Mouse (Mus musculus) brown adipose tissue, adult 24 weeks (tissue): ENCODE data around the gene 9630041A04Rik. TPM values are rescaled to one million over a fixed set of nuclear protein-coding genes. Genes with fewer than 3 reads are reported as not detected.

ENCODE experiments used
- H3K27ac ChIP-seq: fragments of 200-500 bp; replicated peaks from 2 replicates; pipeline ENCODE4 v1.5.1; 2012; ENCODE audit warnings: low read depth, mild to moderate bottlenecking, low read length
- H3K4me1 ChIP-seq: fragments of 200-500 bp; 2 replicates; pipeline ENCODE4 v1.6.1; 2012; ENCODE audit warnings: low read length, mixed read lengths; ENCODE audit not compliant: control insufficient read depth, insufficient read depth, insufficient read length
- H3K4me3 ChIP-seq: fragments of 200-500 bp; 2 replicates; pipeline ENCODE4 v1.5.1; 2012; ENCODE audit warnings: low read depth, mild to moderate bottlenecking, low read length, moderate library complexity; ENCODE audit not compliant: insufficient read depth
- polyA plus RNA-seq: library from polyadenylated mRNA; stranded (reverse); fragments of >200 nt; gene quantifications from 2 replicates; pipeline ENCODE4 v1.2.4, GENCODE M21; 2012; ENCODE audit not compliant: missing spikeins, insufficient read depth, insufficient read length

Gene 9630041A04Rik
- polyA plus RNA-seq, 1 experiment: not detected

DNA sequence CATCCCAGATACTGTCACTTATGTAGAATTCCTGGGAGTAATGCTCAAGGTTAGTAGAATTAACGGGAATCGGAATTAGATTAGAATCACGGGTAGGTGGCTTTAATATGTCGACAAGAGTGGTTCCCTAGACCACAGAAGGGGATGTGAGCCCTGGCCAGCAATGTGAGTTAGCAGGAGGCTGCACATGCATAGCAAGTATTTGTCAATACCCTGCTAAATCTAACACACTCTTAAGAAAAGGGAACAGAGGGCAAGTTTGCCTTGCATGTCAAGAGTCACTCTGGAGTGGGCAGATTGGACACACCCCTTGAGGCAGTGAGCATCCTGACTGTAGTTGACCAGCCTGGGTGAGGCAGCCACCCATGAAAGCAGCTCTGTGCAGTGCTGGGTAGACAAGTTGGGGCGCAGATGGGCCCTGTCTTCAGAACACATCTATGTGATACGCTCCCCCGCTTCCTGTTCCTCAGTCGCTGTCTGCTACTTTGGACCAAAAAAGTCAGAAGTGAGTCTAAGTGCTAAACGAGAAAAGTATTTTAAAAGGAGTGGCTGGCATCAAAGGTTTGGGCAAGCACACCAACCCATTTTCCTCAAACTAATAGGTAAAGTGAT is 80.5 kb downstream of the 9630041A04Rik start:
- Histone ChIP-seq H3K4me3 (no peak overlapping the region), H3K4me1 (no peaks in the 10 kb centered on the region), H3K27ac (no peak overlapping the region)

DNA sequence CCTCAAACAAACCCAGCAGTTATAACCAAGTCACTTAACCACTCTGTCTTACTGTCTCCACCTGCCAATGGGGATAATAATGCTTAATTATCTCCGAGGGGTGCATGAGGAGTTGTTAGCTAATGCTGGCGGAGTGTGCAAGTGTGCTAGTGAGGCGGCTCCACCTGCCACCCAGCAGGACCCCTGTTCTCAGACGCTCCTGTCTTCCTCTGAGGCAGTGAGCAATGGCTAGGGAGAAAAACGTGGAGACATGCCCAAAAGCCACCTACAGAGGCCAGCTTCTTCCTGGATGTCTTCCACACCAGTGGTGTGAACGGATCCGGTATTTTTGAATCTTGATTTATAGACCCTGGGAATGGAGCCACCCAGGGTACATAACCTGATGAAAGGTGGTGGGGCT is 83.7 kb downstream of the 9630041A04Rik start:
- Histone ChIP-seq H3K4me1 (no peaks in the 10 kb centered on the region), H3K4me3 (no peak overlapping the region), H3K27ac (no peak overlapping the region)

DNA sequence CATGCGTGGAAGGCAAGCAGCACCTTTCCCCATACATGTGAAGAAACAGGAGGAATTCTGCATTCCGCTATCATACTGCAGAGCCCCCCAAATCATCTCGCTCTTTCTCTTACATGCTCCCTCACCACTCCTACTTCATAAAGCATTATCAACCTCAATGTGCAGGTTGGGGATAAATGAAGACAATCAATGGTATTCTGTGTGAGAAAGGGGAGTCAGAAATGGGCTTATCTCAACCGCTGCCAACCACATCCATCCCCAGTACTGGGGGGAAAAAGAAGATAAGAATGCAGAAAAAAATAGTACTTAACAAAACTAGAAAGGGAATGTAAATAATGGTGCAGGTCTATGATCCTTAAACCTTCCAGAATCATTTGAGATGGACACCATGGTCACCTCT is 84.2 kb downstream of the 9630041A04Rik start:
- H3K4me1 ChIP-seq: no peaks in the 10 kb centered on the region
- no peak overlapping the region for H3K4me3 ChIP-seq
- H3K27ac ChIP-seq: no peak overlapping the region

DNA sequence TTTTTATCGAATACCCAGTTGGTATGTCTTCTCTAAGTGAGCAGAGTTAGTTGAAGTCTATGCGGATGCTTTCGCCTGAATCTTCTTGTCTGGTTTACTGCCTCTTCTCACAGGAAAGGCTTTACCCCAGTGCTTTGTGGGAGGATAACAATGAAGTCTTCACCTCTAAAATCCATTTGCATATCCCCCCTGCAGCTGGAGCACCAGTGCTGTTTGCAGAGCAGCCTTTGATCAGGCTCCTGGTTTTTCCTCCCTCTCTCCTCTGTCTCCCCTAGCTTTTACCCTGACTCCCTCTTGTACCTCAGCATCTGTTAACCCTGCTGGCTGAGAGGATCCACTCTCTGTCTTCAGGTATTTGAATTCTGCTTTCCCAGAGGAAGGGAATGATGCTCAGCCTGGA is 88.5 kb downstream of the 9630041A04Rik start:
- Histone ChIP-seq H3K4me1 (no peaks in the 10 kb centered on the region), H3K27ac (no peak overlapping the region), H3K4me3 (no peak overlapping the region)

DNA sequence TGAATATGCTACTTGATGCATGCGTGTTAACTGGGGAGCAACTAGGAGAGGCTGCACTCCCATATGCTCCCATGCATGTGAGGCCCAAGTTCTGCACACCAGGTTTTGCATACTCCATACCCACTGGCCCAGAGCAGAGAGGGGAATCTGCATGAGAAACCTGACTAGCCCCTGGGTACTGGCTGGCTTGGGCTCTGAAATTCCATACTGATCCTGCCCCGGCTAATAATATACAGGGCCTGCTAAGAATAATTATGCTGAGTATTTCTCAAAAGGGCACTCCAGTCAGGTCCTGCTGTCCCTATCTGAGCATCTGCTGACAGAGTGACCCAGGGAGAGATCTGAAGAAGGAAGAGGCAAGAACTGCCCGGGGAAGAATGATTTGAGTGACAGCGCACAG is 92.9 kb downstream of the 9630041A04Rik start:
- Histone ChIP-seq H3K4me1 (no peaks in the 10 kb centered on the region), H3K4me3 (no peak overlapping the region), H3K27ac (no peak overlapping the region)

DNA sequence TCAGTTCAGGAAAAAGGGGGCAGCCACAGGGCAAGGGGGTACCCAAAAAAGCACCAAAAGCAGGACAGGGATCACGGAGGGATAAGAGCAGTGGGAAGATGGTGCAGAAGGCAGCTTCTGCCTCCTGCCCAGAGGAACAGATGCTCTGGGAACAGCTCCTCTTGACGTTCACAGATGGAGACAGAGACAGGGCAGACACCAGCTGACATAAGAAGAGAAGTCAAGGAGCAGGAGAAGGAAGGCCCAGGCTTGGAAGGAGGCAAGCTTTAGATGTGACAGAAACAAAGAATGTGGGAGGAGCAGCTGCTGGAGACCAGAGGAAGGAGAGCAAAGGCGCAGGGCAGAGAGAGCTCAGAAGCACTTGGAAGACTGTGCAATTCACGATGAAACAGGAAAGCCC is 94.6 kb downstream of the 9630041A04Rik start:
- no peak overlapping the region for H3K27ac ChIP-seq
- no peak overlapping the region for H3K4me3 ChIP-seq

DNA sequence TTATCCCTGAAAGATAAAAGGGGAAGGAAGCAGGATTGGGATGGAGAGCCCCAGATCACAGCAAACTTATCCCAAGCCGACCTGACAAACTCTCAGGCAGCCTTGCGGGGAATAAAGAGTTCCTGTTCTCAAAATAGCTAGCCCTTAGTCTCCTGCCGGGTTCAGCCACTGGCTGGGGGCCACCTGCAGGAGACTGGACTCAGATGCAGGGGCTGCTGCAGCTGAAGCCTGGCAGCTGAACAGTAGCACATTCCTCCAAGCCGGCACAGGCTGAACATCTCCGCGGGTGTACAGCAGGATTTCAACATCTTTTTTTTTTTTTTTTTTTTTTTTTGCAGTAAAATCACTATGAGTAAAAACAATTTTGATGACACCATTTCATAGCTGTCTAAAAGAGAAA is 110.2 kb downstream of the 9630041A04Rik start:
- Histone ChIP-seq H3K4me3 (no peak overlapping the region), H3K4me1 (no peaks in the 10 kb centered on the region)

More for the DNA sequence above, 94.6 kb downstream of the 9630041A04Rik start:
- H3K4me1 ChIP-seq: no peaks in the 10 kb centered on the region

DNA sequence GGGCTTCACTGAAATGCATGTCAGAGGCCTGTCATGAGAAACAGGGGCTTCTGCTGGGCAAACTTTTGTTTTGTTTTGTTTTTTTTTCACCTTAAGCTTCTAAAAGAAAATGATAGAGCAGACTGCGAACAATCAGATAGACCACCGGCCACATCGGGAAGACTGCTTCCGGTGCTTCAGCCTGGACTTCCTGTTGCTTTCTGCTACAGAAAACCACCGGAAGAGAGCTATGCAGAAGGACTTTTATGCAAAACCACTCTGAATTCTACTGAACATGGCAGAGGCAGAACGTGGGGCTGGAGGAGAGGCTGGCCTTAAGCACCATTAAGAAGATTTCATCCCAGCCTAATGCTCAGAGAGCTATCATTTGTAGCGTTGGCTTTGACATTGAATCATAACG is 110.7 kb downstream of the 9630041A04Rik start:
- Histone ChIP-seq H3K4me1 (no peaks in the 10 kb centered on the region), H3K27ac (no peak overlapping the region), H3K4me3 (no peak overlapping the region)

More for the DNA sequence above, 110.2 kb downstream of the 9630041A04Rik start:
- no peak overlapping the region for H3K27ac ChIP-seq

DNA sequence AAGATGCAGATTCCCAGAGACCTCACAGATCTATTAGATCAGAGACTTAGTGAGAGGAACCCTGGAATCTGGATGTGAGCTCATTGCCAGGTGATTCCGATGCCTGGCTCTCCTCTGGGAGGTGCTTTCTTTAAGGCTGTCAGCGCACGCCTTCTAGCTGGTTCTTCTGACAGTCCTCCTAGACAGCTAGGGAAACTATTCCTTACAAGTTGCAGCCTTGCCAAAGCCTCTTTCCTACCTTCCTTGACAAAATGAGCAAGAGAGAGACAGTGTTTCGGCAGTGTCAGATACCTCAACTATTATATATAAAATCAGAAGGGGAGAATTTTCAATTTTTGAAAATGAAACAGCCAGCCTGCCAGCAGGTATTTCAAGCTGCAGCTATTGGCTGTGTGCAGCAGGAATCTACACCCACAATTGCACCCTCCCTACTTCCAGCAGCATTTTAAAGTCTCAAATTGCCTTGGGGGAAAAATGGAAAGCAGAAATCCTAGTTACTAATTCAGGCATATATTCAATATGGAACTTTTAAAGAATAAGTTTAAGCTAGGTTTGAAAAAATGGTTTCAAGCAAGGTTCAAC is 115.3 kb downstream of the 9630041A04Rik start:
- Histone ChIP-seq H3K27ac (no peak overlapping the region), H3K4me1 (no peaks in the 10 kb centered on the region), H3K4me3 (no peak overlapping the region)

DNA sequence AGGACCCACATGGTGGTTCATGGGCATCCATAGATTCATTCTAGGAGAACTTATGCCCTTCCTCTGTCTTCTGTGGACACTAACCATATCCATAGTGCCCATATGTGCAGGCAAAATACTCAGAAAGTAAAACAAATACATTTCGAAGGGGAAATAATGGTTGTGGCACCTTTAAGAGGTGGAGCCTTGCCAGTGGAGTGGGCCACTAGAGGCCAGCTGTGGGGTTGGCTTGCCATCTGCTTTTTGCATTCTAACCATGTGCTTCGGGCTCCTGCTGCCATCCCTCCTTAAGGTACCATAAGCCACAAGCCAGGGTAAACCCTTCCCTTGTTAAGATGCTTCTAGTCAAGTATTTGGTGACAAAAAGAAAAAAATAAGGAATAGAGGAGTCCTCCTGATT is 119.5 kb downstream of the 9630041A04Rik start:
- Histone ChIP-seq H3K4me1 (no peaks in the 10 kb centered on the region), H3K4me3 (no peak overlapping the region), H3K27ac (no peak overlapping the region)

DNA sequence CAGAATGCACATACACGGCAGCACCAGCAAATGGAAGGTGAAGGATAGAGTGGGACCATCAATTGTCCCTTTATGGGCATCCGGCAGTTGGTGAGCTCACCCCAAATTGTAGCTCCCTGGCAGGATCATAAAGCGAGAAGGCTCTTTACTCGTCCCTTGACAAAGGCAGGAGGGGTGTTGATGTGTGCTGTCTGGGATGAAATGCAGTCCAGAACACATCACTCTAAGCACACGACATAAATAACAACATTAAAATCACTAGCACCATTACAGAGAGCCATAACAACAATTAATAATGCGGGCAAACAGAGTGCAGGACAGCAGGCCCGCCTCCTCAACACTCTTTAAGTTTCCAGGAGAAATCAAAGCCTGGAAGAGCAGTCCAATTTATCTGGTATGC is 120.7 kb downstream of the 9630041A04Rik start:
- Histone ChIP-seq H3K4me3 (no peak overlapping the region), H3K4me1 (no peaks in the 10 kb centered on the region), H3K27ac (no peak overlapping the region)

DNA sequence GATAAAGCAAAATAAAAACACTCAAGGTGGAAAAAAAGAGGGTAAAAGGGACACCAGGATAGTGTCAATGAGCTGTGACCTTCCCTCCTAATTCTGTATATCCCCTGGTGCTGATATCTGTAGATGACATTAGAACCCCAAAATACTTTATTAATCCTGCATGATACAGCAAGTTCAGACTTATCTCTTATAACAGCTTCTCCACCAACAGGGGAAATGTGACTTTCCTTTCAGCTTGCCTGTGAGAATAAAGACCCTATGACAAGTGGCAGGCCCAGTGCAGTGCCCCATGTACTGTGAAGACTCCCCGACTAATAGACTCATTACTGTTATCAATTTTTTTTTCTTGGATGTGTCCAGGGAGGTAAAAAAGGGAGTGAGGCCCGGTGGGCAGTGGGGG is 125.3 kb downstream of the 9630041A04Rik start:
- H3K27ac ChIP-seq: no peak overlapping the region
- no peaks in the 10 kb centered on the region for H3K4me1 ChIP-seq
- no peak overlapping the region for H3K4me3 ChIP-seq

DNA sequence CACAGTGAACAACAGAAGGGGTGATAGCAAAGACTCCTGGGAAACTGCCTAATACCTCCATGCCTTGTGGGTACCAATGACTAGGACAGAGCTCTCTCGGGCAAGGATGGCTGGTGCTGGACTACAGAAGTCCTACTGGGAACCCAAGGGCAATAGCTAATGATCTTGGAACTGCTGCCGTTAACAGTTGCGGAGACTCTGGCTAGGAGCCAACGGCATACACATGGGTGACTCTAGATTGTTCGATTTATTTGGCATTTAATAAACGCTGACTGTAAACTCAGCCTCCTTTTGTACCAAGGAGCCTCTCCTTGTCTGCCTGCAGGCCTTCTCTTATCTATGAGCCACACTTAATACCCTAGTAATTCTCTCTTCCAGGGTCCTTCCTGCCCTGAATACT is 128.4 kb downstream of the 9630041A04Rik start:
- no peak overlapping the region for H3K27ac ChIP-seq
- no peak overlapping the region for H3K4me3 ChIP-seq
- H3K4me1 ChIP-seq: no peaks in the 10 kb centered on the region

DNA sequence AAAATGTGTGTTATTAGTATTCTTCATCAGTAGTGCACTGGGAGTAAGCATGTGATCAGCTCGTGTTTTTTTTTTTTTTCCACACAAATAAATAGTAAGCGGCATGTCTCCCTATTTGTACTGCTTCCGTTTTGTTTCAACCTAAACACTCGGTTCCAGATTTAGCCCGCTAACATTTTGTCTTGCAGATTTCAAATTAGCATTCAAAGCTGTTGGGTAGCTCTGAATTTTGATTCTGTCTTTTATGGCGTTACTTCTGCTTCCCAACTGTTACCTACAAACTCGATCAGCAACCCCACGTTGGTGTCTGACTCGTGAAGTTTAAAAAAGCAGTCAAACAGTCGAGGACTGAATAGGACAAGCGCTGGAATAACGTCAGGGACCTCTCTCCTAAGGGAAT is 129.2 kb downstream of the 9630041A04Rik start:
- Histone ChIP-seq H3K4me3 (no peak overlapping the region), H3K4me1 (no peaks in the 10 kb centered on the region), H3K27ac (no peak overlapping the region)
